Mouse (Mus musculus) forebrain, embryonic 10.5 days (tissue): ENCODE results near the gene Siglec1. TPM values are rescaled to one million over a fixed set of nuclear protein-coding genes. Genes with fewer than 3 reads are reported as not detected.

Experiments
- DNase-seq: peaks from one replicate; pipeline ENCODE4 v3.0.0-alpha.2; 2017; ENCODE audit warnings: low spot score; ENCODE audit errors: extremely low spot score
- H3K27ac ChIP-seq: fragments of 300-500 bp; sonication (generic); 2 replicates; pipeline ENCODE4 v1.5.1; 2016; ENCODE audit warnings: mild to moderate bottlenecking
- H3K27me3 ChIP-seq: fragments of 300-500 bp; sonication (generic); 2 replicates; pipeline ENCODE4 v1.6.1; 2016; ENCODE audit warnings: mild to moderate bottlenecking; ENCODE audit not compliant: poor library complexity, severe bottlenecking
- H3K36me3 ChIP-seq: fragments of 300-500 bp; sonication (generic); replicated peaks from 2 replicates; pipeline ENCODE4 v1.6.1; 2016; ENCODE audit warnings: mild to moderate bottlenecking, moderate library complexity
- H3K4me1 ChIP-seq: fragments of 300-500 bp; sonication (generic); 2 replicates; pipeline ENCODE4 v1.6.1; 2016
- H3K4me3 ChIP-seq: fragments of 300-500 bp; sonication (generic); 2 replicates; pipeline ENCODE4 v1.5.1; 2016; ENCODE audit warnings: mild to moderate bottlenecking, moderate library complexity
- H3K9me3 ChIP-seq: fragments of 300-500 bp; sonication (generic); 2 replicates; pipeline ENCODE4 v1.6.1; 2016; ENCODE audit warnings: mild to moderate bottlenecking, moderate library complexity
- WGBS: fragments of 180-500 bp; shearing (Covaris S2); methylation state at CpG from one replicate; pipeline ENCODE4 v1.1.7; 2016; 5-methylcytosine and 5-hydroxymethylcytosine counted together
- polyA plus RNA-seq: library from polyadenylated mRNA; unstranded; fragments of >200 nt; fragmentation: Nextera tagmentation; extraction: Ambion mirVana; gene quantifications from 2 replicates; pipeline ENCODE4 v1.2.1, GENCODE M21; 2016

Siglec1 gene
- polyA plus RNA-seq, 1 experiment from 2014 or later = 0.12 TPM

- H3K4me1 ChIP-seq = peaks cover 54% of the 10 kb centered on the region
These were observed 27.9 kb downstream of the Siglec1 start for GRCm38 (mm10) chr2:131058672-131059071.

GRCm38 (mm10) chr2:131056191-131056590 lies 30.4 kb downstream of the Siglec1 start:
- WGBS = 3% methylated on average over 10 of the region's 10 CpGs

More at GRCm38 (mm10) chr2:131058672-131059071, 27.9 kb downstream of the Siglec1 start:
- H3K9me3 ChIP-seq = no peaks in the 10 kb centered on the region
- WGBS = 92% methylated on average over 8 of the region's 8 CpGs
- H3K36me3 ChIP-seq = no peaks in the 10 kb centered on the region
- H3K4me3 ChIP-seq = no peak overlapping the region
- peaks cover 89% of the 10 kb centered on the region for H3K27me3 ChIP-seq
- DNase-seq = no peak
- no peak overlapping the region for H3K27ac ChIP-seq

GRCm38 (mm10) chr2:131055631-131056030 lies 30.9 kb downstream of the Siglec1 start:
- 5% methylated on average over 10 of the region's 10 CpGs for WGBS
- peaks cover 89% of the 10 kb centered on the region for H3K27me3 ChIP-seq
- peak overlapping the region; percentile 47 for H3K4me3 ChIP-seq

More at GRCm38 (mm10) chr2:131056191-131056590, 30.4 kb downstream of the Siglec1 start:
- Histone ChIP-seq H3K4me1 (peaks cover 48% of the 10 kb centered on the region), H3K36me3 (no peaks in the 10 kb centered on the region), H3K4me3 (peak overlapping the region; percentile 47), H3K27ac (no peak overlapping the region; the same call in 1 of the 2 replicates), H3K9me3 (no peaks in the 10 kb centered on the region), H3K27me3 (peaks cover 89% of the 10 kb centered on the region)
- DNase-seq = peak; percentile 55

GRCm38 (mm10) chr2:131054646-131055264 lies 31.8 kb downstream of the Siglec1 start:
- no peak overlapping the region for H3K27ac ChIP-seq
- H3K36me3 ChIP-seq = no peaks in the 10 kb centered on the region
- peaks cover 34% of the 10 kb centered on the region for H3K4me1 ChIP-seq
- peaks cover 88% of the 10 kb centered on the region for H3K27me3 ChIP-seq
- no peak for DNase-seq
- peak overlapping the region; percentile 47 for H3K4me3 ChIP-seq
- 1% methylated on average over 21 of the region's 21 CpGs for WGBS
- H3K9me3 ChIP-seq = no peaks in the 10 kb centered on the region

More at GRCm38 (mm10) chr2:131055631-131056030, 30.9 kb downstream of the Siglec1 start:
- Histone ChIP-seq H3K4me1 (peaks cover 43% of the 10 kb centered on the region), H3K27ac (no peak overlapping the region), H3K36me3 (no peaks in the 10 kb centered on the region), H3K9me3 (no peaks in the 10 kb centered on the region)
- DNase-seq = peak; percentile 78

GRCm38 (mm10) chr2:131053851-131054645 lies 32.5 kb downstream of the Siglec1 start:
- H3K4me1 ChIP-seq = peaks cover 34% of the 10 kb centered on the region
- H3K4me3 ChIP-seq = peak overlapping the region; percentile 47
- H3K27me3 ChIP-seq = peaks cover 88% of the 10 kb centered on the region
- no peak for DNase-seq
- H3K27ac ChIP-seq = no peak overlapping the region
- no peaks in the 10 kb centered on the region for H3K9me3 ChIP-seq
- H3K36me3 ChIP-seq = no peaks in the 10 kb centered on the region
- WGBS = 1% methylated on average over 45 of the region's 45 CpGs

- Histone ChIP-seq H3K27me3 (peaks cover 82% of the 10 kb centered on the region), H3K4me3 (no peak overlapping the region), H3K36me3 (no peaks in the 10 kb centered on the region), H3K27ac (no peak overlapping the region), H3K4me1 (peaks cover 34% of the 10 kb centered on the region), H3K9me3 (no peaks in the 10 kb centered on the region)
- no peak for DNase-seq
- 69% methylated on average over 6 of the region's 6 CpGs for WGBS
These were observed 33.6 kb downstream of the Siglec1 start for GRCm38 (mm10) chr2:131052862-131053418.

- 77% methylated on average over 5 of the region's 5 CpGs for WGBS
- no peaks in the 10 kb centered on the region for H3K9me3 ChIP-seq
- no peak for DNase-seq
These were observed 34.5 kb downstream of the Siglec1 start for GRCm38 (mm10) chr2:131052043-131052442.

GRCm38 (mm10) chr2:131046025-131046424 lies 40.5 kb downstream of the Siglec1 start:
- 82% methylated on average over 2 of the region's 2 CpGs for WGBS
- Histone ChIP-seq H3K4me1 (peaks cover 13% of the 10 kb centered on the region), H3K27me3 (peaks cover 46% of the 10 kb centered on the region), H3K27ac (no peak overlapping the region), H3K36me3 (no peaks in the 10 kb centered on the region), H3K9me3 (no peaks in the 10 kb centered on the region), H3K4me3 (no peak overlapping the region)
- DNase-seq = no peak

More at GRCm38 (mm10) chr2:131052043-131052442, 34.5 kb downstream of the Siglec1 start:
- peaks cover 75% of the 10 kb centered on the region for H3K27me3 ChIP-seq
- H3K36me3 ChIP-seq = no peaks in the 10 kb centered on the region
- H3K27ac ChIP-seq = no peak overlapping the region
- no peak overlapping the region for H3K4me3 ChIP-seq
- peaks cover 34% of the 10 kb centered on the region for H3K4me1 ChIP-seq

GRCm38 (mm10) chr2:131044989-131045720 lies 41.4 kb downstream of the Siglec1 start:
- no peak for DNase-seq
- 87% methylated on average over 9 of the region's 9 CpGs for whole genome bisulfite sequencing
- no peak overlapping the region for H3K27ac ChIP-seq

GRCm38 (mm10) chr2:131044354-131044852 lies 42.2 kb downstream of the Siglec1 start:
- DNase-seq = no peak
- peaks cover 52% of the 10 kb centered on the region for H3K27me3 ChIP-seq
- peaks cover 21% of the 10 kb centered on the region for H3K4me1 ChIP-seq
- H3K27ac ChIP-seq = no peak overlapping the region
- H3K4me3 ChIP-seq = peak overlapping the region; percentile 35
- WGBS = 10% methylated on average over 7 of the region's 7 CpGs
- H3K9me3 ChIP-seq = no peaks in the 10 kb centered on the region
- no peaks in the 10 kb centered on the region for H3K36me3 ChIP-seq

More at GRCm38 (mm10) chr2:131044989-131045720, 41.4 kb downstream of the Siglec1 start:
- H3K27me3 ChIP-seq = peaks cover 46% of the 10 kb centered on the region
- H3K9me3 ChIP-seq = no peaks in the 10 kb centered on the region
- H3K36me3 ChIP-seq = no peaks in the 10 kb centered on the region
- H3K4me3 ChIP-seq = no peak overlapping the region
- H3K4me1 ChIP-seq = peaks cover 21% of the 10 kb centered on the region

- no peak within 1 kb of the TSS for H3K27ac ChIP-seq
- H3K4me3 ChIP-seq = no peak within 1 kb of the TSS
- H3K9me3 ChIP-seq = no peaks in the 10 kb centered on the region
- WGBS = 77% methylated on average over 2 of the region's 2 CpGs
- H3K36me3 ChIP-seq = no peaks in the 10 kb centered on the region
- no peak for DNase-seq
- peaks cover 21% of the 10 kb centered on the region for H3K4me1 ChIP-seq
- H3K27me3 ChIP-seq = peaks cover 64% of the 10 kb centered on the region
These were observed 43.6 kb downstream of the Siglec1 start, which contains the start of gene Gfra4 for GRCm38 (mm10) chr2:131042988-131043387. Gene Gfra4 (minus strand): TSS chr2:131043088.
